Mouse (Mus musculus): ENCODE data around the gene Ago4.
A peak's percentile ranks its signal among the peaks of the same experiment; 100 is the strongest.
"Not testable (repeated sequence)": the region's sequence is repeated elsewhere in the genome, so short reads cannot be mapped to it uniquely, and the experiment has no call there.

Ago4 gene

GRCm38 (mm10) chr4:126532827-126533728 is at the start of gene Ago4:
Gene Ago4, minus strand, starts transcription at chr4:126533472.
- peak; percentile 33 to 44 for DNase-seq (ENCODE audit: low spot score in 2 of 2)

DNA sequence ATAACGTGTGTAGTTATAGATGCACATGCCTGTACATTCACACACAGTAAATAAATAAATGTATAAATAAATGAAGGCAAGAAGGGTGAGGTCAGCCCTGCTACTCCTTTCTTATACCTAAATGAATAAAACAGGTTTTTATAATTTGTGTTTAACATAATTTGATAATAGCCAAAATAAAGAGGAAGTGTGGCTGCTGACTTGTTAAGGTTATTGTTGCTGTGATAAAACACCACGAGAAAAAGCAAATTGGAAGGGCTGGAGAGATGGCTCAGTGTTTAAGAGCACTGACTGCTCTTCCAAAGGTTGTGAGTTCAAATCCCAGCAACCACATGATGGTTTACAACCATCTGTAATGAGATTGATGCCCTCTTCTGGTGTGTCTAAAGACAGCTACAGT is 45.8 kb upstream of the Ago4 start:
- DNase-seq (ENCODE audit: low spot score in 2 of 2) = no peak

DNA sequence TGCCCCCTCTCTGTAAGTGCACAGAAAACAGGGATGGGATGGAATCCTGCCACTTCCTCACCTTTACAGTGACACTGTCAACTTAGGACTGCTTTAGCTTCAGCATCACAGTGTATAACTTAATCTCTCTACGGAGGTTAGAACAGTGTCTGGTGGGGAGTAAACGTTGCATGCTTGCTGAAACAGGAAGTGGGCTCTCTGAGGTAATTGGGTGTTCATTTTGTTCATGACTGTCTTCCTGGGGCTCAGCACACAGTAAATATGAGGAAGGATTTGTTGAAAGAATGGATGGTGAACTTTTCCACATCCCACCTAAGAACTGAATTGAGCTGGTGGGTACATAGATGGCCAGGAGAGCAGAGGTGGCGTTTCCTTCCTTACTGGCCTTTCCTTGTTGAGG is 44.6 kb upstream of the Ago4 start:
- DNase-seq (ENCODE audit: low spot score in 2 of 2) = no peak

- DNase-seq (ENCODE audit: low spot score in 2 of 2) = peak; percentile 54 to 59
Observed at GRCm38 (mm10) chr4:126576281-126576680, 43.0 kb upstream of the Ago4 start.

DNA sequence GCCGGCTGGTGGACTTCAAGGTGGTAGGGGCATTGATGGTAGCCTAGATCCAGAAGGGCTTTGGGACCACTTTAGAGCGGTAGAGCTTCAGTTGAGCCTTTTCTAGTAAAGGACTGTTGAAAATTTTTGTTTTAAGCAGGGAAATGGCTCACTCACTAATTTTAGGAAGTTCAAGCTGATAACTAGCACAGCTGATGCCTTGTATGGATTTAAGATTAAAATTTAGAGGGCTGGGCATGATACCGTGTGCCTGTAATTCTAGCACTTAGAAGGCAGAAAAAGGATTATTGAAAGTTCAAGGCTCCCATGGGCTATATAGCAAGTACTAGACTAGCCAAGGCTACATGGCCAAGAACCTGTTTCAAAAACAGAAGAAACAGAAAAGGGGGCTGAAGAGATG is 36.5 kb upstream of the Ago4 start:
- DNase-seq (ENCODE audit: low spot score in 2 of 2) = no peak

GRCm38 (mm10) chr4:126567243-126567642 is 34.0 kb upstream of the Ago4 start:
- no peak for DNase-seq (ENCODE audit: low spot score in 2 of 2)

DNA sequence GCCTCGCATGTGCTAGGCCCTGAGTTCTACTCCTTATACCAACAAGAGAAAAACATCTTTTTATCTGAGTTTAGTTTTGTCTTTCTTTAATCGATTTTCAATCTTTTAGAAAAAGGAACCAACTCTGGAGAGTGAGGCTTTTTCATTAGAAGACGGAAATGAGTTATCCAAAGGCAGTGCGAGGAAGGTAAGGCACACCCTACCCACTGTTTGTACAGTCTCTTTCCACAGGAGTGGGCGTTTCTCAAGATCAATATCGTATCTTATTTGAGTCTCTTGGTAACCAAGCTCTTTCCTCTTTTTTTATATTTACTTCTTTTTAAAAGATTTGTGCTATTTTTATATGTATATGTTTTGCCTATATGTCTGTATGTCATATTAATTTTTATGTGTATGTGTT is 30.5 kb upstream of the Ago4 start:
- no peak for DNase-seq (ENCODE audit: low spot score in 2 of 2)

DNA sequence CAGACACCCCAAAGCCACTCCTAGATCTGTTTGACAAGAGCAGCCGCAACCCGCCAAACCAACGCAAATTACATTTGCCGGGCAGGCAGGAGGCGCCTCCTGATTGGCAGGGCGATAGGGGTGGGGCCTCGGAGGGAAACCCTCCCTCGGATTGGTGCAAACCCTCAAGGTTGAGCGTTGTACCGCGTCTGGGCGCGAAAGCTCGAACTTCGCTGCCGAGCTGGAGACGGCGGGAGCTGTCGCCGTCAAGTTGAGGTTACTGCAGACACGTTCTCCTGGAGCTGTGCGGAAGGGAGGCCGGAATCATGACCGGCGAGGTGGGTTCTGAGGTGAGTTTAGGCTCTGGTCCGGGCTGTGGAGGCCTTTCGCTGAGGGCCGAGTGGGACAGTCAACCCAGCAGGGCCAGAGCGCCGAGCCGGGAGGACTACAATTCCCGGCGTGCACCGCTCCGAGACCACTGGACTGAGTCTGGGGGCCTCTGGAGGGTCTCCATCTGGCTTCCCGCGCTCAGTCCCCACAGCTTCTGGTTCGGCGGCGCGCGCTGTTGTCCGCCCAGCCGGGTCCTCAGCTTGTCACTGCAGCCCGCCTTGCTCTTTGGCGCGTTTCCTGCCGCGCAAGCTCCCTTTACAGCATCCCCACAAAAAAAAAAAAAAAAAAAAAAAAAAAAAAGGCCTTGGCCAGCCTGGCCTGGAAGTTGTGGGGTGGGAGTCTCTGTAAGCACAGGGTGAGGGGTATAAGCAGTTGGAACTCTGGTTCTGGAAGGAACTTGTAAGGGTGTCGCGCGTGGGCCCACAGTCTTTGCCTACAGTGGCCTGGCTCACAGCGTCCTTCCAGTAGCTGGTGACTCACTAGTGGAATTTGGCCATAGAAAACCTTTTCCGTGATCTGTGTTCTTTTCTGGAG is 23.8 kb upstream of the Ago4 start, which contains the start of gene Clspn:
Gene Clspn (plus strand): TSS at position 127 of the 903 bp plus-strand sequence.
- DNase-seq (ENCODE audit: low spot score in 2 of 2) = peak; percentile 81 to 84

GRCm38 (mm10) chr4:126554462-126554861 is 21.2 kb upstream of the Ago4 start:
- peak in 1 of 2 experiments; percentile 26 for DNase-seq (ENCODE audit: low spot score in 2 of 2)

- DNase-seq (ENCODE audit: low spot score in 2 of 2) = no peak
Observed at GRCm38 (mm10) chr4:126553685-126554084, 20.4 kb upstream of the Ago4 start.

DNA sequence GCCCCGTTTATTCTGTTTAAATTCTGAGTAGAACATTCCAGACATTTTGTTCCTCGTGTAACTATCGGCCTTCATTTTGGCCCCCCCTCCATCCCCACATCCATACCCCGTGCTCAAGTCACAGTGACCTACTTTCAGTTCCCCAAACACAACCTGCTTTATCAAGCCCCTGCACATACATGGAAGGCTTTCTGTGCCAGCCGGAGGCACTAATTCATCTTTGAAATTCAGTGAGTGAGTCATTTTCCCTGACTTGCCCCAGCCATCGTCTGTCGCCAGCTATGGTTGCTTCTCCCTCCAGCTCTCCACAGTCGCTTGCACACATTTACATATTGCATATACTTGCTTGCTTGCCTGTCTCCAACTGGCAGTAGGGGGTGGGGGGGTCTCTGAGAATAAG is 19.8 kb upstream of the Ago4 start:
- DNase-seq (ENCODE audit: low spot score in 2 of 2) = peak; percentile 37 to 39

DNA sequence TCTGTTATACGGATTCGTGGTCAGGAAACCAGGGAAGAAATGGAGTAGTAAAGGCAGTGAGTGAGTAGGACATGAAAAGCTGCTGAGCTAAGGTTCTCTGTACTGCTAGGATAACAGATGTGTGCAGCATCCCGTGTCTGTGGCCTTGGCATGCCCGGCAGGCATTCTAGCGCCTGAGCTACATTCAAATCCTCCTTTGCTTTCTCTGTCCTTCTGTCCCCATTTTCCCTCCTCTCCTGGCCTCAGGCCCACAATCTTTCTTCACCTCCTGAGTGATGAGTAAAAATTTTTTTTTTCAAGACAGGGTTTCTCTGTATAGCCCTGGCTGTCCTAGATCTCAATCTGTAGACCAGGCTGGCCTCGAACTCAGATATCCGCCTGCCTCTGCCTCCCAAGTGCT is 18.9 kb upstream of the Ago4 start:
- no peak for DNase-seq (ENCODE audit: low spot score in 2 of 2)

DNA sequence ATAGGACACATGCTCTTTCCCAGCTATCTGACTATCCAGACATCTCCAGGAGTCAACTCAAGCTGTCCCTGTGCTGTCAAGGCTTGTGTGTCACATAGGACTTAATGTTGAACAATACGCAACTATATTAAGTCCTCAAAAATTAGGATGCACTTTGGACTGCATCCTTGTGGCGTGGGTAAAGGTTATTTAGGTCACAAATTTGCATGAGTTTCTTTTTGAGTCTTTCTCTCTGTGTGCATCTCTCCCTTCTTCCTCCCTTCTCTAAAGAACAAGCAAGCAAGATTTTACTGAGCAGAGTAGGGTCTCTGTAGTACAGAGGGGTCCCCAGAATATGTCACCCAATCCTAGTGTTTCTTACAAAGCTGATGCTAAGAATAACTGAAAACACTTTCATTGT is 12.9 kb upstream of the Ago4 start:
- DNase-seq (ENCODE audit: low spot score in 2 of 2) = no peak

GRCm38 (mm10) chr4:126545703-126546102 is 12.4 kb upstream of the Ago4 start:
- no peak for DNase-seq (ENCODE audit: low spot score in 2 of 2)

GRCm38 (mm10) chr4:126545016-126545415 is 11.7 kb upstream of the Ago4 start:
- no peak for DNase-seq (ENCODE audit: low spot score in 2 of 2)

GRCm38 (mm10) chr4:126542838-126543237 is 9.6 kb upstream of the Ago4 start:
- no peak for DNase-seq (ENCODE audit: low spot score in 2 of 2)

DNA sequence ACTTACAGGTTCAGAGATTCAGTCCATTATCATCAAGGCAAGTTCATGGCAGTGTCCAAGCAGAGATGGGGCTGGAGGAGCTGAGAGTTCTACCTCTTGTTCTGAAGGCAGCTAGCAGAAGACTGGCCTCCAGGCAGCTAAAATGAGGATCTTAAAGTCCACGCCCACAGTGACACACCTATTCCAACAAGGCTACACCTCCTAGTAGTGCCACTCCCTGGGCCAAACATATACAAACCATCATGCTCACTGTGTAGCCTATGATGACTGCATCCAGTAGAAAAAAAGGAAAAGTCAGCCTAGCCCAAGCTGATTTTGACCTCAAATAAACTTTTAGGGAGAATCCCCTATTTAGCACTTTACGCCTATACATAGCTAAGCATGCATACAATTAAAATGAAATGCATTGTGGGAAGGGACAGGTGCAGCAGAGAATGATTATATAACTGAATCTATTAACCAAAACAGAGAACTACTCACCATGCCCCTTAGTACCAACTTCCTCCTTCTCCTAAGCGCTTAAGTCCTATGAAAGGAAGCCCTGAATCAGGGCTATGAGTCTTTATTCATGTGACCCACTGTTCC is 7.3 kb upstream of the Ago4 start:
- DNase-seq (ENCODE audit: low spot score in 2 of 2) = no peak

DNA sequence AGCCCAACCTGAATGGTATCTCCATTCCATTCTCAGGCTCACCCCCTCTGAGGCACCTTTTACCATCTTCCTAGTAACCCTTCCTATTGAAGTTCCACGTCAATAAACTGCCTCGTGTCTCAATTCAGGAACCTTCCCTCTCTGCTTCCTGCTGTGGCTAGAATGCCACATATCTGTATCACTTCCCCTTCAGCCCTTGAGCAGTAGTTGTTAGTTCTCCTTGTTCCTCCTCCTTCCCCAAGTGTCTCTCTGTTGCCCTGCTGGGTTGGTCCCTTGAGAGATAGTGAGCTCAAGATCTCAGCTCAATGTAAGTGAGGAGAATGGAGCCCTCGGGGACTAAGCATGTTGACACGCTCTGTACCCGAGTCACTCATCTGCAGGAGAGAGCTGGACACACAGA is 3.6 kb upstream of the Ago4 start:
- DNase-seq (ENCODE audit: low spot score in 2 of 2) = no peak

GRCm38 (mm10) chr4:126535631-126536030 is 2.4 kb upstream of the Ago4 start:
- not testable (repeated sequence) for DNase-seq (ENCODE audit: low spot score in 2 of 2)

DNA sequence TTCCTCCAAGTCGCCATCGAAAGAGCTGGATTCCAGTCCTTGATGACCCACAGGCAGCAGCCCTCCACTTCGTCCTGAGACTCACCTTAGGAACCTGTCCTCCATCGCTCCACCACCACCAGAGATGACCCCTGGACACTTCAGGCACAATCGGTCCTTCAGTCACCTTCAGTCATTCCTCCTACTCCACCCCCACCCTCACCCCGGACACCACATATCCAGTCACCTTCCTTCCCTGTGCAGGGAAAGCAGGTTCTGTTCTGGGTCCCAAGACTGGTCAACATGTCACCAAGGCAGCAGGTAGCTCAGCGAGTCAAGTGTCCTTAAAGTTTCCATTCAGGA is 428 bp upstream of the Ago4 start:
- peak in 1 of 2 experiments; percentile 7 for DNase-seq (ENCODE audit: low spot score in 2 of 2)

DNA sequence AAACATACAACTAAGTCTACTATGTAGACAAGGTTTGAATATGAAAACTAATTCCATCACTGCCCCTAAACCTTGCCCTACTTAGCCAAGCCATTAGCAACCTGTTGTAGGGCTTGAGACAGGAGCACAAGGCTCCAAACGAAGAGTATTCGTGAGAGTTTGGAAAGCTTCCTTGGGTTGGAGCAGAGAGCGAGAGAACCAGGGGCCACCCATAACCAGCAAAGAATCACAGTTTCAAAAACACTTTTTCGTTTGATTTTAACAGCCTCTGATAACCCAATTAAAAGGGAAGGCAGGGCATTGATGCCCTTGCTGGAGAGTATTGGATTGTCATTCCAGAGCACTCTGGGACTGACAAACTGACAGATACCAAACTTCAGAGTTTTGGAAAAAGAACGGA is 980 bp downstream of the Ago4 start:
- DNase-seq (ENCODE audit: low spot score in 2 of 2) = no peak

DNA sequence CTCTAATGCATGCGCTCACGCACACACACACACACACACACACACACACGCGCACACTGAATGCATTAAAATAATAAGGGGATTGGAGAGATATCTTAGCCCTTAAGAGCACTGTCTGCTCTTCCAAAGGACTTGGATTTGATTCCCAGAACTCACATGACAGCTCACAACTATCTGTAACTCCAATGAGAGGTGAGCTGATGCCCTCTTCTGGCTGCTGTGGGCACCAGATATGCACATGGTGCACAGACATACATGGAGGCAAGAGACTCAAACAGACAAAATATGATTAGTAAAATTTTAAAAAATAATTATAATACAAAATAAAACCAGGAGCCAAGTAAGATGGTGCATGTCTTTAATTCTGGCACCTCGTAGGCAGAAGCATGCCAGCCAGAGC is 6.4 kb downstream of the Ago4 start:
- no peak for DNase-seq (ENCODE audit: low spot score in 2 of 2)
